Mouse (Mus musculus): ENCODE data around the gene Nfib.

DNA sequence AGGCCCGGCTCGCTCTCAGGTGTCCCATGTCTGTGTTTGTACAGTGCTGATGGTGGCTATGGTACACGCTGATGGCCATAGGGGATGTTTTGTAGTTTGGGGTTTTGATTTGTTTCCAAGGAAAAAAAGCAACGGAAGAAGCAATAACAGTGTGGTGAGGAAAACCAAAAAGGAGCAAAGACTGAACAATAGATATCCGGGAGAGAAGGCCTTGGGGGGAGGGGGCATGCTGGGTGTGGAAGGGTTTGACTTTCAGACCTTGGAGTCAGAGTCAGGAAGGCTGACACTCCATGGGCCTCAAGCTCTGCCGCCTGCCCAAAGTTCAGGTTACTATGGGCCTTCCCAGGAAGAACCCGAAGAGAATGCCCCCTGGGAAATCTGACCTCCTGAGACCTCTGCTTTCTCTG lies 197.3 kb downstream of the Nfib start:
- TF ChIP-seq POLR2A (IDR thresholded peaks at IDR 0.05; ENCODE audit: control insufficient read depth in 1 of 2, insufficient read depth in 1 of 2, low read depth in 1 of 2, low read length in 2 of 2, poor library complexity in 1 of 2) (no peak), ELF1 (IDR thresholded peaks at IDR 0.05; ENCODE audit: low read depth, low read length) (no peak), RAD21 (IDR thresholded peaks at IDR 0.05; ENCODE audit: low read depth, low read length) (no peak), E2F4 (IDR thresholded peaks at IDR 0.05; ENCODE audit: borderline replicate concordance, low read depth, low read length) (no peak)
